Mouse (Mus musculus) forebrain, embryonic 11.5 days (tissue): Measurements from ENCODE around the gene Ncbp1. TPM values are rescaled to one million over a fixed set of nuclear protein-coding genes. Genes with fewer than 3 reads are reported as not detected.

ENCODE experiments used
- ATAC-seq: fragments of 200-750 bp; cut with Nextera tagmentation; replicated peaks from 2 replicates; pipeline ENCODE4 v1.8.0; 2017; ENCODE audit warnings: moderate TSS enrichment; ENCODE audit not compliant: low FRiP score
- DNase-seq: peaks from one replicate; pipeline ENCODE4 v3.0.0-alpha.2; 2017; ENCODE audit warnings: low spot score
- H3K27ac ChIP-seq: fragments of 300-500 bp; sonication (generic); 2 replicates; pipeline ENCODE4 v1.5.1; 2014; ENCODE audit warnings: low read depth, low read length
- H3K27me3 ChIP-seq: fragments of 300-500 bp; sonication (generic); 2 replicates; pipeline ENCODE4 v1.6.1; 2014; ENCODE audit warnings: mild to moderate bottlenecking, low read length, mixed read lengths; ENCODE audit not compliant: control insufficient read depth, insufficient read depth
- H3K36me3 ChIP-seq: fragments of 300-500 bp; sonication (generic); 2 replicates; pipeline ENCODE4 v1.6.1; 2014; ENCODE audit warnings: mild to moderate bottlenecking, low read length, moderate library complexity, mixed read lengths; ENCODE audit not compliant: control insufficient read depth, insufficient read depth
- H3K4me1 ChIP-seq: fragments of 300-500 bp; sonication (generic); replicated peaks from 2 replicates; pipeline ENCODE4 v1.6.1; 2014; ENCODE audit warnings: low read length, mixed read lengths; ENCODE audit not compliant: control insufficient read depth, insufficient read depth
- H3K4me2 ChIP-seq: fragments of 300-500 bp; sonication (generic); 2 replicates; pipeline ENCODE4 v1.6.1; 2014; ENCODE audit warnings: low read depth, mild to moderate bottlenecking, low read length, moderate library complexity, mixed read lengths; ENCODE audit not compliant: severe bottlenecking
- H3K4me3 ChIP-seq: fragments of 300-500 bp; sonication (generic); 2 replicates; pipeline ENCODE4 v1.5.1; 2014; ENCODE audit warnings: low read depth, low read length
- H3K9ac ChIP-seq: fragments of 300-500 bp; sonication (generic); 2 replicates; pipeline ENCODE4 v1.6.1; 2014; ENCODE audit warnings: low read length
- H3K9me3 ChIP-seq: fragments of 300-500 bp; sonication (generic); 2 replicates; pipeline ENCODE4 v1.6.1; 2016; ENCODE audit warnings: low read length, mixed read lengths; ENCODE audit not compliant: control insufficient read depth
- WGBS: fragments of 180-500 bp; shearing (Covaris S2); extraction: QIAGEN DNeasy Blood & Tissue Kit; methylation state at CpG from one replicate; pipeline ENCODE4 v1.1.7; 2014; 5-methylcytosine and 5-hydroxymethylcytosine counted together
- polyA plus RNA-seq: library from polyadenylated mRNA; unstranded; fragments of >200 nt; fragmentation: Nextera tagmentation; extraction: Ambion mirVana; gene quantifications from 2 replicates; pipeline ENCODE4 v1.2.1, GENCODE M21; 2014

Gene Ncbp1
- polyA plus RNA-seq, 1 experiment from 2014 or later = 147 TPM

- no peaks in the 10 kb centered on the region for H3K36me3 ChIP-seq
- DNase-seq (no peak), ATAC-seq (no peak)
- H3K27me3 ChIP-seq = no peaks in the 10 kb centered on the region
- WGBS = 64% methylated on average over 3 of the region's 3 CpGs
- no peak overlapping the region for H3K4me3 ChIP-seq
- H3K27ac ChIP-seq = no peak overlapping the region
- no peak overlapping the region for H3K9ac ChIP-seq
- no peak overlapping the region for H3K4me2 ChIP-seq
- H3K4me1 ChIP-seq = peaks cover 5% of the 10 kb centered on the region
- H3K9me3 ChIP-seq = no peaks in the 10 kb centered on the region
These were observed 5.9 kb downstream of the Ncbp1 start for GRCm38 (mm10) chr4:46144323-46144722.

DNA sequence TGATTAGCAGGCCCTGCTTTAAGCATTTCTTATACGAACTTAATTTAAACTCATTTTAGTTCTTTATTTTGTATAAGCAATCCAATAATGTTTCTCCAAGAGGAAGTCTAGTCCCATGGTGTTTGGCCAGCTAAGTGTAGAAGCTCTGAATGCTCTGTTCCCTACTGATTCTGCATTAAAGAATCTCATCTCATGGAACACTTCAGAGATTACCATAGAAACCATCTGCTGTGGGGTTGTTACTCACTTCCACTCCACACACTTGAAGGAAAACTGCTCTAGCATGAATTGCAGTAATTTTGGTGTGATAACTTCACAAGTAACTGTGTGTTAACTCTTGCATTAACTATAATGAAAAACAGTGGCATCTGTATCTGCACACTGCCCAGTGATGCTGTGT is 8.5 kb downstream of the Ncbp1 start:
- H3K27ac ChIP-seq = no peak overlapping the region
- no peaks in the 10 kb centered on the region for H3K27me3 ChIP-seq
- no peaks in the 10 kb centered on the region for H3K9me3 ChIP-seq
- 100% methylated on average over 1 of the region's 1 CpGs for WGBS
- H3K36me3 ChIP-seq = no peaks in the 10 kb centered on the region
- no peaks in the 10 kb centered on the region for H3K4me1 ChIP-seq
- no peak for DNase-seq
- no peak overlapping the region for H3K9ac ChIP-seq
- H3K4me3 ChIP-seq = no peak overlapping the region
- no peak overlapping the region for H3K4me2 ChIP-seq
- no peak for ATAC-seq

- Histone ChIP-seq H3K27ac (no peak overlapping the region), H3K9ac (no peak overlapping the region), H3K9me3 (no peaks in the 10 kb centered on the region), H3K4me2 (no peak overlapping the region), H3K36me3 (peaks cover 11% of the 10 kb centered on the region; the same call in 1 of the 2 replicates), H3K27me3 (no peaks in the 10 kb centered on the region), H3K4me1 (no peaks in the 10 kb centered on the region), H3K4me3 (no peak overlapping the region)
- 96% methylated on average over 12 of the region's 12 CpGs for WGBS
- ATAC-seq = no peak
- DNase-seq = no peak
These were observed 13.6 kb downstream of the Ncbp1 start for GRCm38 (mm10) chr4:46151903-46152544.

- H3K4me1 ChIP-seq = no peaks in the 10 kb centered on the region
- WGBS = 85% methylated on average over 2 of the region's 2 CpGs
These were observed 25.6 kb downstream of the Ncbp1 start for GRCm38 (mm10) chr4:46164027-46164426.

GRCm38 (mm10) chr4:46165831-46166230 is 27.4 kb downstream of the Ncbp1 start:
- H3K4me1 ChIP-seq = no peaks in the 10 kb centered on the region
- no peaks in the 10 kb centered on the region for H3K9me3 ChIP-seq
- no peaks in the 10 kb centered on the region for H3K27me3 ChIP-seq
- no peak for ATAC-seq
- DNase-seq = no peak
- no peak overlapping the region for H3K4me3 ChIP-seq
- H3K36me3 ChIP-seq = peaks cover 28% of the 10 kb centered on the region
- no peak overlapping the region for H3K9ac ChIP-seq
- 94% methylated on average over 5 of the region's 5 CpGs for WGBS
- H3K27ac ChIP-seq = no peak overlapping the region
- no peak overlapping the region for H3K4me2 ChIP-seq

More at GRCm38 (mm10) chr4:46164027-46164426, 25.6 kb downstream of the Ncbp1 start:
- H3K9me3 ChIP-seq = no peaks in the 10 kb centered on the region
- H3K4me3 ChIP-seq = no peak overlapping the region
- H3K27ac ChIP-seq = no peak overlapping the region
- H3K36me3 ChIP-seq = peaks cover 23% of the 10 kb centered on the region
- H3K9ac ChIP-seq = no peak overlapping the region
- ATAC-seq (no peak), DNase-seq (no peak)
- H3K4me2 ChIP-seq = no peak overlapping the region
- H3K27me3 ChIP-seq = no peaks in the 10 kb centered on the region

- no peak overlapping the region for H3K27ac ChIP-seq
- no peak overlapping the region for H3K4me3 ChIP-seq
- WGBS = 90% methylated on average over 7 of the region's 7 CpGs
- no peaks in the 10 kb centered on the region for H3K27me3 ChIP-seq
- H3K9ac ChIP-seq = no peak overlapping the region
- DNase-seq (no peak), ATAC-seq (no peak)
- H3K4me1 ChIP-seq = no peaks in the 10 kb centered on the region
- no peaks in the 10 kb centered on the region for H3K9me3 ChIP-seq
- no peak overlapping the region for H3K4me2 ChIP-seq
- H3K36me3 ChIP-seq = peaks cover 36% of the 10 kb centered on the region
These were observed 33.3 kb downstream of the Ncbp1 start for GRCm38 (mm10) chr4:46171761-46172160.

- Histone ChIP-seq H3K9ac (no peak overlapping the region), H3K36me3 (peaks cover 14% of the 10 kb centered on the region), H3K27me3 (no peaks in the 10 kb centered on the region), H3K4me3 (no peak overlapping the region), H3K4me2 (no peak overlapping the region), H3K4me1 (no peaks in the 10 kb centered on the region), H3K27ac (no peak overlapping the region), H3K9me3 (no peaks in the 10 kb centered on the region)
- DNase-seq (no peak), ATAC-seq (no peak)
- WGBS = 76% methylated on average over 4 of the region's 4 CpGs
These were observed 37.9 kb downstream of the Ncbp1 start for GRCm38 (mm10) chr4:46176313-46176712.

DNA sequence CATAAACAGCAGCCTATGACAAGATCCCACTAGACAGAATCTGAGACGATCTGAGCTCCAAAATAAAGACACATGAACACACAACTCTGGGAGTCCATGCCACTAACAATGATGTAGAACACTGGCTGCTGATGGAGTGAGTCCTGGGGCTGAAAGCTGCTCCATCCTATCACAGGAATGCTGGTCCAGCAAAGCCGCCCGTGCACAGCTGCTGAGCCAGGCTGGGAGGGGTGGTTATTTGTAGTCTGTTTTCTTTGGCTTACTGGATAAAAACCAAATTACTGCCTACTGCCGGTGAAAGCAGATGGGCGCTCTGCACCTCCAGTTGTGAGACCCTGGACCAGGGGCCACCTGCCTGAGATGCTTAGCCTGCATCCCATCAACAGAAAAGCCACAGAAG is 38.6 kb downstream of the Ncbp1 start:
- no peak for ATAC-seq
- Histone ChIP-seq H3K4me1 (no peaks in the 10 kb centered on the region), H3K27me3 (no peaks in the 10 kb centered on the region), H3K9ac (no peak overlapping the region), H3K4me2 (no peak overlapping the region), H3K4me3 (no peak overlapping the region), H3K36me3 (peaks cover 11% of the 10 kb centered on the region), H3K9me3 (no peaks in the 10 kb centered on the region), H3K27ac (no peak overlapping the region)
- WGBS = 87% methylated on average over 5 of the region's 5 CpGs
- no peak for DNase-seq

GRCm38 (mm10) chr4:46177496-46177895 is 39.1 kb downstream of the Ncbp1 start:
- DNase-seq = no peak
- H3K4me1 ChIP-seq = no peaks in the 10 kb centered on the region
- H3K36me3 ChIP-seq = peaks cover 11% of the 10 kb centered on the region
- WGBS = 85% methylated on average over 7 of the region's 7 CpGs
- H3K9me3 ChIP-seq = no peaks in the 10 kb centered on the region
- no peak overlapping the region for H3K4me3 ChIP-seq
- no peak for ATAC-seq
- H3K27me3 ChIP-seq = no peaks in the 10 kb centered on the region
- H3K27ac ChIP-seq = no peak overlapping the region
- no peak overlapping the region for H3K9ac ChIP-seq
- H3K4me2 ChIP-seq = no peak overlapping the region
